Mouse (Mus musculus): ENCODE measurements around the gene Rhbdd1.

Rhbdd1 gene

DNA sequence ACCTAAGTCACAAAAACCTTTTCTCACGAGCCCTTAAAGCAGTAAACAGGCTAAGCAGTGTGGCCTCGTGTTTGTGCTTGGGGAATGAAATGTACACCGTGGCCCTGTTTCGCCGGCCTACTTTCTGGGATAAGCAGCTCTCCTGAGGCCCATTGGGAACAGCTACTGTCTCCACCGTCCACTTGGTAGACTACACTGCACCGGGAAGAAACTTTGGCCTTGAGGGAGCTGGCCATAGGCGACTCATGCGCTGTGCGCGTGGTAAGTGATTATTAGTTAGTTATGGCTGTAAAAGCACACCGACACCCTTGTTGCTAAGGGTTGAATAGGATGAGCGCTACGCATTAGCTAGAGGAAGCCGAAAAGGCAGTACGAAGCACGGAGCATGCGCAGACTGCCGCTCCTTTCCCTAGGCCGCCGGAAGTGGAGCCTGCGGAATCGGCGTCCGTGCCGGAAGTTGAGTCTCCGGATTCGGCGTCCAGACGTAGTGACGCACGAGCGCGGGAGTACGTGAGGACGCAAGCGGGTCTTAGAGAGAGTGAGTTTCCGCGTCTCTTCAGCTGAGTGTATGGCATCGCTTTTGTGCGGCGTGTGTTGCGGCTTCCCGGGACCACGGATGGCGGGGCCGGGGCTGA, at the start of gene Rhbdd1:
Rhbdd1 (plus strand) TSS at position 342 of the 635 bp plus-strand sequence.
- DNase-seq (ENCODE audit: low read depth): peak; percentile 96

- DNase-seq (ENCODE audit: low read depth): peak; percentile 11
Measured at GRCm38 (mm10) chr1:82267547-82267946, 48.7 kb upstream of the Rhbdd1 start.

DNA sequence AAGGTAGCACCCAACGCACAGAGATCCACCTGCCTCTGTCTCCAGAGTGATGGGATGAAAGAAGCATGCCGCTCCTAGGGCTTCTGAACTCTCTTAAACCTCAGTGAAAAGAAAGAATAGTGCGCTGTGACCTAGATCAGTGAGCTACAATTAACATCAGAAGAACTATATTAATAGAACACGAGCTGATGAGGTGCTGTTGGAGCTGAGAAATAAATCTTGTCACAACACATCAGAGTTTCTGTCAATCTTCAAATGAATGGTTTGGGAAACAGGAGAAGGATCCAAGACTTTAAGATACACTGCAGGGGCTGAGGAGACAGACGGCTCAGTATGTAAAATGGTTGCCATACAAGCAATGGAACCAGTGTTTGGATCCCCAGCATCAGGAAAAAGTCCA, 44.0 kb upstream of the Rhbdd1 start:
- DNase-seq (ENCODE audit: low read depth): no peak

GRCm38 (mm10) chr1:82273529-82273928, 42.7 kb upstream of the Rhbdd1 start:
- no peak for DNase-seq (ENCODE audit: low read depth)

GRCm38 (mm10) chr1:82274361-82274760, 41.9 kb upstream of the Rhbdd1 start:
- DNase-seq (ENCODE audit: low read depth): no peak

- DNase-seq (ENCODE audit: low read depth): no peak
Measured at GRCm38 (mm10) chr1:82279768-82280167, 36.5 kb upstream of the Rhbdd1 start.

DNA sequence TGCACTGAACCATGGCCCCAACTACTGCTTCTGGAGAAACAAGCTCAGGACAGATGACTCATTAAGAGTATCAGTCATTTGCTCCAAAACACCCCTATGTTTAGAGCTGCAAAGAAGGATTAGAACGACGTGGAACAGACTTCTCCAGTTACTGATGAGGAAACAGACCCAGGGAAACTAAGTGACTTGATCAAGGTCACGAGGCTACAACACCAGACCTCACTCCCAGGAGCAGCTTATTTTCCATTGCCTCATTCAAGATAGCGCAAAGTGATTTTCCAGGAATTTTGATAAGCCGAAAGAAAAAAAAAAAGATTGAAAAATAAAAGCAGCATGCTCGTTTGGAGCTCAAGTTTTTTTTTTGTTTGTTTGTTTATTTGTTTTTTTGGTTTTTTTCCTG, 34.4 kb upstream of the Rhbdd1 start:
- peak; percentile 12 for DNase-seq (ENCODE audit: low read depth)

DNA sequence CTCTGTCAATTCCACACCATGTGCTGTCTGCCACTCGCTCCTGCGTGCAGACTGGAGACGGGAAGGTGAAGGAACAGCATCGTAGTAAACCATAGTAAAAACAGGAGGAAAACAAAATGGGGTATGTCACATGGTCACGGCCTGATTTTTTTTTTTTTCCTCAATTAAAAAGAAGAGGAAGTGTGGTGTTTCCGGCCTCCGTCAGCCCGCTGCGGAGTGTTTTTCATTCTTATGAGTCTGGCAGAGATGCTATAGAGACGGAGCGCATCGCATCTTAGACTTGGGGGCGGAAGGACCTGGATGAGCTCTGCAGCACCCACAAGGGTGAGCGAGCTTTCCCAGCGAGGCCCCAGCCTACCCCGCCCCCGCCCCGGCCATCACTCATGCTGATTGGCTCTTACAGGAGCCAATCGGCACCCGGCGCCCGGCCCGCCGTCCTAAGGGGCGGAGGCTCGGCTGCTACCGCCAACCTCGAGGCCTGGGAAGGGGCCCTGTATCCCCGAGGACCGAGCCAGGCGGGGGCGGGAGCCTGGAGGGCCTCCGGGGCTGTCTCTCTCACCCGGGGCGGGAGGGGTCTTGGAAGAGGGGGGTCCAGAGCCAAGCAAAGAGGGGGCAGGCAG, 33.1 kb upstream of the Rhbdd1 start:
- DNase-seq (ENCODE audit: low read depth): no peak

DNA sequence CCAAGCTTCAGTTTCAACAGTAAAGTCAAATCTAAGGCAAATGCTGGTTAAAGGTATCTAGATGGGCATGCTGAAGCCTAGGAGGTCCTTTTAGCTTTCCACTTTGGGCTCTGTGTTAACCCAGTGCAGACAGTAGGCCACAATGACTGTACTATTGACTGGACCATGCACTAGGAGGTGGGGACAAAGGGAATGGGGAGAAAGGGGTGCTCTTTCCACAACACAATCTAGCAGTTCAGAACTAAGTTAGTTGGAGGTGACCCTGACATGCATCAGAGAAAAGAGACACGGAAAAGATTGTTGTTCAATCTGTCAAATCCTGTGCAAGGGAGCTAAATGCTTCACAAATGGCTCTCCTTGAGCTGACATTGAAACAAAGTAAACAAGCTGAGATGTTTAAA, 32.4 kb upstream of the Rhbdd1 start:
- no peak for DNase-seq (ENCODE audit: low read depth)

GRCm38 (mm10) chr1:82284403-82284802, 31.8 kb upstream of the Rhbdd1 start:
- no peak for DNase-seq (ENCODE audit: low read depth)

GRCm38 (mm10) chr1:82285461-82286189, 30.6 kb upstream of the Rhbdd1 start:
- DNase-seq (ENCODE audit: low read depth): no peak

DNA sequence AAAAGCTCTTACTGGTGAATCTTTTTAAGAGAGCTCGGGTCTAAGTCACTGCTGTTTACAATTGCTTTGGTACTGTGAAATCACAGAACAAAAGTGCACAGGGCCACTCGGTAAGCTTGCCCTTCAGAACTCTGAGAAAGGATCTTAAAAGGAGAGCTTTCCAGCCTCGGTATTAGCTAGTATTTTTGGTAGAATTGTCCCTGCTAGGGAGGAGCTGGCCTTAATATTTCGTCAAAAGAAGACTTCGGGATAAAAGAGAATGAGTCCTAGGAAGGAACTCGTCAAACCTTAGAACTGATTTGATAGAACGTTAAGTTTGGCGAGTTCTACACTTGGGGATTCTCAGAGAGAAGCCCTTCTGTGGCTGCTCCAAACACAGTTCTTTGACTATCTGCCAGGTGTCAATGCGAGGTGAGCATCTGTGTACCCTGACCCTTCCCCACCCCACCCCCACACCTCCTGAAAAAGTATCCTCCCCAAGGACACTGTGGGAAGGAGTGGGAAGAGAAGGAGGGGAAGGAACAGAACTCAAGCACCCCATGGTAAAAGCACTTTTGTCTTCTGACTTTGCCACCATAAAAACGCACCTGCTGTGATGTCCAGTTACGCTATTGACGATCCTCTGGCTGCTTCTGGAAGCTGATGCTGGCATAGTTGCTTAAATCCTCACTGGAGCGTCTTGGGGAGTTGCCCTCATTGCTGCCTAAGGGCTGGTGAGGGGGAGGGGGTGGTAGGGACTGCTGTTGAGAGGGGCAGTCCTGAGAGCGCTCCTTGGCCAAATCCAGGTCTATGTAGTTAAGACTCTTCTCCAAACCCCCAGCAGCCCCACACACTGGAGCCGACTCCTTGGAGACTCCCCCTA, 29.8 kb upstream of the Rhbdd1 start:
- no peak for DNase-seq (ENCODE audit: low read depth)

DNA sequence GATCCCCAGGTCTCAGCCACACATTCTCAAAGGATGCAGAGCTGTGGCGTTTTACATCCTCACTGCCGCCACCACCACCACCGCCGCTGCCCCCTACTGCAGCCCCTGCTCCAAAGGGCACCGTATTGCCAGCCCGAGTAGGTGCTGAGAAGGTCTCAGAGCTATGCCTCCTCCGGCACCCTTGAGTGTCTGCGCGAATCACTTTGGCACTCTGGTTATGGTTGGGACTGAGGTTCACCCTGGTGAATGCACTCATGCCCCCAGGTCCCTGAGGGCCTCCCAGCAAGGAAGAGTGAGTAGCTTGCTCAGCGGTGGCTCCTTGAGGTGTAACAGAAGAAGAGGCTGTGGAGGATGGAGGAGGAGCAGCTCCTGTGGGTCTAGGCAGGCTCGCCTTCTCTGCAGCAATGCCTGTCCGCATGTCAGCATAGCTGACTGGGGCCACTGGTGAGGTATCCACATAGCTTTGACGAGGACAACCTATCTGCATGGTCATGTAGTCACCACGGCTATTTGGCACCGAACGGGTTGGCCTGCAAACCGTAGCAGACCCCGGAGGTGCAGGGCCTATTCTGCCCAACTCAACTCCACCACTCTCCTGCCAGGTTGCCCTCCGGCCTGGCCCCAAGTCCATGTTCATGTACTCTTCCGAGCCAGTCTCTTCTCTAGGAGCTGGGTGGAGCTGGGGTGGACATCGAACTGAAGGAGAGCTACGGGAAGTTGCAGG, 29.0 kb upstream of the Rhbdd1 start:
- no peak for DNase-seq (ENCODE audit: low read depth)

- no peak for DNase-seq (ENCODE audit: low read depth)
Measured at GRCm38 (mm10) chr1:82287776-82288325, 28.4 kb upstream of the Rhbdd1 start.

GRCm38 (mm10) chr1:82288421-82288990, 27.7 kb upstream of the Rhbdd1 start:
- no peak for DNase-seq (ENCODE audit: low read depth)

- DNase-seq (ENCODE audit: low read depth): no peak
Measured at GRCm38 (mm10) chr1:82289116-82289989, 26.9 kb upstream of the Rhbdd1 start.

DNA sequence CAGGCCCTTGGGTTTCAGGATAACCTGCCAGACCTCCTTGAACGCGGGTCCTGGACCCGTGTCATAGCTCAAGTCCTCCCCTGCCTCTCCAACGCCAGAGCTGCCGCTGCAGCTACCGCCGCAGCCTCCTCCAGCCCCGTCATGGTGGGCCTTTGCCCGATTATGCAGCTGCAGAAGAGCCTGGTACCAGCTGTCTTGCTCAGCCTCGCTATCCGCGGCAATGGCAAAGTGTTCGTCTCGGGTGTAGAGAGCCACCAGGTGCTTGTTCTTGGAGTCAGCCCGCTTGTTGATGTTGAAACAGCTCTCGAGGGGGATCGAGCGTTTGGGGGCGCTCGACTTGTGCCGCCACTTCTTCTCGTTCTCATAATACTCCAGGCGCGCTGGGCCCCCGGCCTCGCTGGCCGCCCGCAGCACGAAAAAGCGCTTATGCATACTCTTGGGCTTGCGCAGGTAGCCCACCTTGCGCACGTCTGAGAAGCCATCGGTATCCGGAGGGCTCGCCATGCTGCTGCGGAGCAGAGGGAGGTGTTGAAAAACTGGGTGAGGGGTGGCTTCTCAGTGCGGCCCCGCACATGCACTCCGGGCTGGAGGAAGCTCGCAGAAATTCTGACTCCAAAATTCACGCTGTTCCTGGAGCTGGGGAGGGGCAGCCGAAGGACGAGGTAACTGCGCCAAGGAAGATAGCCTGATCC, 26.1 kb upstream of the Rhbdd1 start:
- no peak for DNase-seq (ENCODE audit: low read depth)

- no peak for DNase-seq (ENCODE audit: low read depth)
Measured at GRCm38 (mm10) chr1:82290723-82291150, 25.5 kb upstream of the Rhbdd1 start.

DNA sequence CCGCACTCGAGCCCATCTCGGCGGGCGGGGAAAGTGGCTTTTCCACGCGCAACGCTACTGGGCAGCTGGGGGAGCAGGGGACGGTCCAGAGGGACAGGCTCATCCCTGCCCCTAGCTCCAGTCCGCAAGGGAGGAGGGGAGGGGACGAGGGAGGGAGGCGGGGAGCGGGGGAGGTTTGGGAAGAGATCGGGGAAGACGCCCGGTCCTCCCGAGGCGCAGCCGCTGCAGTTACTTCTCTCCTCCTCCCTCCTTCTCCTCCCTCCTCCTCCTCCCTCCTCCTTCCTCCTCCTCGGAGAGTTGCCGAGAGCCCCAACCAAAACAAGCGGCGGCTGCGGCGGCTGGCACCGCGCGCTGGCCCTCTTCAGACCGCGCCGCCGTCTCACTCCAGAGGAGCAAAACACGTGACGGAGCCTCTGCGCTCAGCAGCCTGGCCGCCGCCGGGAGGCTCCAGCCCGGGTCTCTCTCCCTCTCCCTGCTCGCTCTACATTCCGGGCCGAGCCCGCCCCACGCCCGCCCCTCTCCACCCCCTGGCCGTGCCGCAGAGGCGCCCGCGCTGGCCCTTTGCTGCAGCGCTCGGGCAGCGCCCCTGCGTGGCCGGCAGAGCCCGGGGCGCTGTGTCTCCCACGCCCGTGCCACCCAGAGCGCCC, 25.0 kb upstream of the Rhbdd1 start, which contains the start of gene Irs1:
Irs1 (minus strand) TSS at position 266 of the 647 bp plus-strand sequence.
- DNase-seq (ENCODE audit: low read depth): no peak
